In genomic region chr11:97310895-97311631, GRCm38 (mm10) we compare ENCODE assay signal across 8 mouse cellular contexts. TPM values are rescaled to one million over a fixed set of nuclear protein-coding genes. Genes with fewer than 3 reads are reported as not detected.
A peak's percentile ranks its signal among the peaks of the same experiment; 100 is the strongest.
DNase-seq lines count a peak whose midpoint lies in the region; ATAC-seq lines count a peak whose summit lies in the region.

No protein-coding gene starts in this region.

- 0 out of 2 replicates have a peak, but pooled peaks have one; percentile 13 for ATAC-seq in common myeloid progenitor, adult 5-6 weeks (replicated peaks; ENCODE audit: low read depth, poor library complexity, severe bottlenecking)
- ATAC-seq in heart, embryonic 13.5 days (ENCODE audit: extremely low read depth, insufficient number of reproducible peaks, low FRiP score, low TSS enrichment) = no peak
- no peak for ATAC-seq in midbrain, embryonic 16.5 days

- DNase-seq in gastrocnemius, postnatal 36 days = peak; percentile 23 to 37
- DNase-seq in gastrocnemius, postnatal 25 days = no peak
- DNase-seq in limb, embryonic 10.5 days (ENCODE audit: low spot score) = peak; percentile 55
- no peak for DNase-seq in thymus, postnatal 14 days
- DNase-seq in yolk sac, embryonic 10.5 days (ENCODE audit: low spot score) = no peak

- H3K9ac ChIP-seq in heart, embryonic 13.5 days = peak overlapping the region; percentile 83
- H3K9ac ChIP-seq in midbrain, embryonic 16.5 days (ENCODE audit: low read depth, low read length) = no peak overlapping the region

- no peaks in the 10 kb centered on the region for H3K27me3 ChIP-seq in heart, embryonic 13.5 days (replicated peaks)
- peaks cover 18% of the 10 kb centered on the region for H3K27me3 ChIP-seq in limb, embryonic 10.5 days (ENCODE audit: low read depth, poor library complexity, severe bottlenecking)
- no peaks in the 10 kb centered on the region; the same call in 1 of the 2 replicates for H3K27me3 ChIP-seq in midbrain, embryonic 16.5 days (ENCODE audit: control insufficient read depth, insufficient read depth, low read depth, low read length)

- peaks cover 30% of the 10 kb centered on the region for H3K4me1 ChIP-seq in heart, embryonic 13.5 days
- H3K4me1 ChIP-seq in limb, embryonic 10.5 days = peaks cover 25% of the 10 kb centered on the region
- peaks cover 16% of the 10 kb centered on the region for H3K4me1 ChIP-seq in midbrain, embryonic 16.5 days (ENCODE audit: control insufficient read depth, insufficient read depth, low read length)

- H3K4me3 ChIP-seq in heart, embryonic 13.5 days = peak overlapping the region; percentile 51
- H3K4me3 ChIP-seq in limb, embryonic 10.5 days = peak overlapping the region; percentile 53
- H3K4me3 ChIP-seq in midbrain, embryonic 16.5 days (ENCODE audit: low read depth, low read length) = no peak overlapping the region

- WGBS in heart, embryonic 13.5 days = 5% methylated on average over 18 of the region's 18 CpGs
- WGBS in limb, embryonic 10.5 days = 5% methylated on average over 18 of the region's 18 CpGs
- WGBS in midbrain, embryonic 16.5 days = 2% methylated on average over 18 of the region's 18 CpGs

- intact Hi-C loops in gastrocnemius, postnatal 36 days (cut with DNase I) = loop anchor here (1.0 to 5.0 kb wide), 2 partner anchors 31 to 94 kb away; partner anchors contain the start of gene Npepps

- H3K27ac ChIP-seq in heart, embryonic 13.5 days (replicated peaks) = peak overlapping the region; percentile 86
- H3K27ac ChIP-seq in limb, embryonic 10.5 days = peak overlapping the region; percentile 74
- H3K27ac ChIP-seq in midbrain, embryonic 16.5 days (ENCODE audit: low read length) = no peak overlapping the region

- peak overlapping the region; percentile 72 for H3K4me2 ChIP-seq in heart, embryonic 13.5 days
- H3K4me2 ChIP-seq in midbrain, embryonic 16.5 days (ENCODE audit: low read length) = peak overlapping the region; percentile 59

- no peaks in the 10 kb centered on the region for H3K9me3 ChIP-seq in heart, embryonic 13.5 days
- no peaks in the 10 kb centered on the region for H3K9me3 ChIP-seq in limb, embryonic 10.5 days (replicated peaks)
- H3K9me3 ChIP-seq in midbrain, embryonic 16.5 days (replicated peaks; ENCODE audit: control insufficient read depth, low read length, poor library complexity, severe bottlenecking) = no peaks in the 10 kb centered on the region

- H3K36me3 ChIP-seq in heart, embryonic 13.5 days = no peaks in the 10 kb centered on the region
- no peaks in the 10 kb centered on the region for H3K36me3 ChIP-seq in limb, embryonic 10.5 days
- no peaks in the 10 kb centered on the region for H3K36me3 ChIP-seq in midbrain, embryonic 16.5 days (ENCODE audit: control insufficient read depth, insufficient read depth, low read length)

RNA-seq across cellular contexts. Expression of gene Mrpl45, which starts 4.5 kb away (rescaled TPM):
- total RNA-seq in gastrocnemius, postnatal 36 days (2021) = 10 to 100 TPM; 33.5 to 37.9 TPM
- total RNA-seq in gastrocnemius, postnatal 25 days (2021) = 10 to 100 TPM; 34.3 to 41.6 TPM
- total RNA-seq in common myeloid progenitor, adult 5-6 weeks (2017) = 22.0 and 23.3 TPM in 2 replicates
- 51.7 and 56.7 TPM in 2 replicates for polyA plus RNA-seq in heart, embryonic 13.5 days (2015; fragmentation: Nextera tagmentation; extraction: Ambion mirVana)
- 64.9 and 66.1 TPM in 2 replicates for polyA plus RNA-seq in limb, embryonic 10.5 days (2016; fragmentation: Nextera tagmentation; extraction: Ambion mirVana)
- polyA plus RNA-seq in midbrain, embryonic 16.5 days (2015; fragmentation: Nextera tagmentation; extraction: Ambion mirVana) = 38.2 and 41.6 TPM in 2 replicates

RNA-seq across cellular contexts. Expression of gene Npepps, which starts 30.6 kb away (rescaled TPM):
- total RNA-seq in gastrocnemius, postnatal 36 days (2021) = 10 to 100 TPM; 51.5 to 56.9 TPM
- total RNA-seq in gastrocnemius, postnatal 25 days (2021) = 10 to 100 TPM; 49.7 to 60.0 TPM
- 24.8 and 30.6 TPM in 2 replicates for total RNA-seq in common myeloid progenitor, adult 5-6 weeks (2017)
- 83.5 and 85.4 TPM in 2 replicates for polyA plus RNA-seq in heart, embryonic 13.5 days (2015; fragmentation: Nextera tagmentation; extraction: Ambion mirVana)
- polyA plus RNA-seq in limb, embryonic 10.5 days (2016; fragmentation: Nextera tagmentation; extraction: Ambion mirVana) = 61.6 and 70.5 TPM in 2 replicates
- polyA plus RNA-seq in midbrain, embryonic 16.5 days (2015; fragmentation: Nextera tagmentation; extraction: Ambion mirVana) = 151 and 163 TPM in 2 replicates

RNA-seq across cellular contexts. Expression of gene Gpr179, which starts 40.8 kb away (rescaled TPM):
- total RNA-seq in gastrocnemius, postnatal 36 days (2021) = under 1 TPM in 1 of 2 experiments, not detected in 1; 0.03 TPM
- under 1 TPM in 1 of 2 experiments, not detected in 1; 0.03 TPM for total RNA-seq in gastrocnemius, postnatal 25 days (2021)
- total RNA-seq in common myeloid progenitor, adult 5-6 weeks (2017) = not detected in 2 replicates
- 0.03 and 0.04 TPM in 2 replicates for polyA plus RNA-seq in heart, embryonic 13.5 days (2015; fragmentation: Nextera tagmentation; extraction: Ambion mirVana)
- polyA plus RNA-seq in limb, embryonic 10.5 days (2016; fragmentation: Nextera tagmentation; extraction: Ambion mirVana) = 0.10 and 0.11 TPM in 2 replicates
- 0.70 and 0.89 TPM in 2 replicates for polyA plus RNA-seq in midbrain, embryonic 16.5 days (2015; fragmentation: Nextera tagmentation; extraction: Ambion mirVana)

RNA-seq across cellular contexts. Expression of gene Socs7, which starts 51.3 kb away (rescaled TPM):
- total RNA-seq in gastrocnemius, postnatal 36 days (2021) = 10 to 100 TPM; 42.0 to 43.4 TPM
- 10 to 100 TPM; 38.9 to 39.2 TPM for total RNA-seq in gastrocnemius, postnatal 25 days (2021)
- total RNA-seq in common myeloid progenitor, adult 5-6 weeks (2017) = 14.2 and 16.1 TPM in 2 replicates
- polyA plus RNA-seq in heart, embryonic 13.5 days (2015; fragmentation: Nextera tagmentation; extraction: Ambion mirVana) = 3.2 and 3.4 TPM in 2 replicates
- 3.5 and 4.4 TPM in 2 replicates for polyA plus RNA-seq in limb, embryonic 10.5 days (2016; fragmentation: Nextera tagmentation; extraction: Ambion mirVana)
- polyA plus RNA-seq in midbrain, embryonic 16.5 days (2015; fragmentation: Nextera tagmentation; extraction: Ambion mirVana) = 8.5 and 9.9 TPM in 2 replicates

Comparison
In these comparisons a context has a peak if more than half of its experiments do, and no peak if none do; other contexts are left out.
1. DNase-seq: peak in gastrocnemius, postnatal 36 days (2 of 2) and limb, embryonic 10.5 days (single experiment); none in gastrocnemius, postnatal 25 days (single experiment), thymus, postnatal 14 days (single experiment) and yolk sac, embryonic 10.5 days (single experiment).